Mouse (Mus musculus) A20 (cell line): ENCODE data around the gene Smg7.

Source experiments
- DNase-seq: peaks from one replicate; pipeline ENCODE4 v3.0.0-alpha.2; 2011; ENCODE audit warnings: low read depth, low spot score

Gene Smg7

DNA sequence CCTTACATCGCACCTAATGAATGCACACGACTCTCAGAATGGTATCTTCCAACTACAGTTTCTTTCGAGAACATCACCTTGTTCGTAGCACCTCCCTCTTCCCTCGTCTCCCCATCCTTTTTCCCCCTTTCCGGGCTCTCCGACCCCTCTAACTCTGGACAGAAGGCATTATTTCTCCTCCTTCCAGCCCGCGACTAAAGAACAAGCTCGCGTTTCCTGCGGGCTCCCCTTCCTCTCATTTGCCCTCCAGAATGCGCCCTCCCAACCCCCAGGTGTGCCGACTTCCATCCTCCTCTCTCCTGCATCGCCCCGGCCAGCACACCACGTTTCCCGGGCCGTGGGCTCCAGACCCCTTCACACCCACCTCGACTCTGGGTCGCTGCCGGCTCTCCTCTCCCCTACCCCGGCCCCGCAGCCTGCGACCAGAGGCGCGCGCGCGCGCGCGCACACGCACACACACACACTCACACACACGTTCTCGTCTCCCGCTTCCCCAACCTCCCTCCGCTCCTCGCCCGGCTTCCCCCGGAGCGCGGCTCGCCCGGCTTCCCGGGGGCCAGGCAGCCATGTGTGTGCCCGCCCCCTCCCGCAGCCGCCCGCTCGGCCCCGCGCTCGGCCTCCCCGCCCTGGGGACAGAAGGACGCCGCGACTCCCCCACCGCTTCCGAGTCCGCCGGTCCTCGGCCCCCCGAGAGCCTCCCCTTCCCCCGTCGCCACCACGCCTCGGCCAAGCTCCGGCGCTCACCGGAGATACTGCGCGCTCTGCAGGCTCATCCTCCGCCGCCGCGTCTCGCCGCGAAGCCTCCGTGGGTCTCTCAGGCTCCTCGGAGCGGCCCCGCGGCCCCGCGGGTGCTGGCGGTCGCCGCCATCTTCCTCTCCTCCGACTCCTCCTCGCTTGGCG, at the start of gene Smg7:
TSS of gene Smg7 (minus strand) at position 882 of the 900 bp plus-strand sequence.
- DNase-seq = no peak

DNA sequence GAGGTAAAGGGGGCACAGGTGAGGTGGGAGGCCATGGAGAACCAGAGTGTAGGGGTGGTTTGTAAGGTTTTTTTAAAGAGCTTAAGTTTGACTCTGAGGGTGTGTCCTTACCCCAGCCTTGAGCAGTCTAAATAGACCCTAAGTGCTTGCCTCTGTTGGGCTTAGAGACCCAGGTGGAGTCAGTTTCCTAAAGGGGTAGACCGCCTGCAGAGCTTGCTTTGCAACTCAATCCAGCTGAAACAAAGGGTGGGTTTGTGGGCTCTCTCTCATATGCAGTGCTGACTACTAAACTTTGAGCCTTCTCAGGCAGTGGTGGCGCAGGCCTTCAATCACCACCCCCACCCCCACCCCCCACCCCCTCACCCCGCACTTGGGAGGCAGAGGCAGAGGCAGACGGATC, 40.5 kb upstream of the Smg7 start:
- no peak for DNase-seq

DNA sequence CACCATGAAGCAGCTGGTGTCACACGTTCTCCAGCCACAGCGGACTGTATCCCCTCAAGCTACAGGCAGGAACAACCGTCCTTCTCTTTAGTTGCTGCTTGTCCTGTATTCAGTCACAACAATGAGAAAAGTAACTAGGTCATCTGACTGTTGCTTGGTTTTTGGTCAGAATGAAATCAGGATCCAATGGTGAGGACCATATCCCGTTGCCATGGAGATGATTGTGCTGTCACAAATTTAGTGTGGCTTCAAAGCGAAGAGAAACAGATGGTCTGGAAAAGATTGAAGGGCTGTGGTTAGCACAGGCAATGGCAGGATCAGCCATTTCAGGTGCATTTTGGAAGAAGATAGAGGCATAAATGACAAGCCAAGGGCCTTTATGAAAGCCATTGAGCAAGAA, 33.9 kb upstream of the Smg7 start:
- DNase-seq = no peak

DNA sequence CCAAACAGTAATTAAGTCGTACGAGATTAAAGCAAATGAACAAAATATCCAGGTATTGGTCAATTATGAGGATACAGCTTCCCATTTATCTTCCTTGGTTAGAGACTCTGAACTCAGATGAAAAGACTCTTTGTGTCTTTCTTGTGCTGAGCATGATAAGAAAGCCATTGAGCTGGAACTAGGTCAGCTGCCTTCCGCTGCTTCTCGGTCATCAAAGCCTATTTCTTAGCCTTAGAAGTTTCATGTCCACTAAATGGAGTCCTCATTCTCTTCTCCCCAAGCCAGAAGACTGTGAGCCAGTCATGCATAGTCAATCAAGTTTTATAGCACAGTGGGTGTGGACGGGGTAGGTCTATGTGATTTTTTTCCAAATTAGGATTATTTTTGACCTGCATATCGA, 33.0 kb upstream of the Smg7 start:
- no peak for DNase-seq

DNA sequence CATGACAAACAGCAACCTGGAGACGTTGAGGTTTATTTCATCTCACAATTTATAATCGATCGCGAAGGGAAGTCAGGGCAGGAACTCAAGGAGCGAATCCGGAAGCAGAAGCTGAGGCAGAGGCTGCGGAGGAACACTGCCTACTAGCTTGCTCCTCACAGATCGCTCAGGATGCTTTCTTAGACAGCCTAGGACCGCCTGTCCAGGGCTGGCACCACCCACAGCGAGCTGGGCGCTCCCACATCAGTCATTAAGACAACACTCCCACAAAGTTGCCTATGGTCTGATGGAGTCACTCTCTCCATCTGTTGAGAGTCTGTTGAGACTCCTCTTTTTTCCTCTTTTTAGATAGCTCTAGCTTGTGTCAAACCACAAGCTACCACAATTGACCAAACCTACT, 31.5 kb upstream of the Smg7 start:
- DNase-seq = no peak

DNA sequence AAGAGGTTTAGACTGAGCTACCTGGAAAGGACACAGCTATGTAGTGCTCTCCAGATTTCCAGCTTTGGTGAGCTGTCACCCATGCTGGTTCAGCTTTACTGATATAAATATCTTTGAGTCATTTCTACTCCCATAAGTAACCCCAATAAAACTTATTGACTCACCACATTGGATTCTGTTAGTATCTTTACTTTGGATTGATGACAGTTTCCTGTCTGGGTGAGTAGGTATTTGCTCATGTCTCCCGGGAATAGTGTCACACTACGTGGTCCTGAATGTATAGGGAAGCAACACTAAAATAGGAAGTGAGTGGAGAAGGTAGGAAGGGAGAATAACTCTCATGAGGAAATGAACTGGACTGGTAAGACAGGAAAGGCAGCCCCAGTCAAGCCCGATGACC, 19.3 kb upstream of the Smg7 start:
- DNase-seq = no peak

GRCm38 (mm10) chr1:152917626-152918025, 15.2 kb upstream of the Smg7 start:
- DNase-seq = no peak

DNA sequence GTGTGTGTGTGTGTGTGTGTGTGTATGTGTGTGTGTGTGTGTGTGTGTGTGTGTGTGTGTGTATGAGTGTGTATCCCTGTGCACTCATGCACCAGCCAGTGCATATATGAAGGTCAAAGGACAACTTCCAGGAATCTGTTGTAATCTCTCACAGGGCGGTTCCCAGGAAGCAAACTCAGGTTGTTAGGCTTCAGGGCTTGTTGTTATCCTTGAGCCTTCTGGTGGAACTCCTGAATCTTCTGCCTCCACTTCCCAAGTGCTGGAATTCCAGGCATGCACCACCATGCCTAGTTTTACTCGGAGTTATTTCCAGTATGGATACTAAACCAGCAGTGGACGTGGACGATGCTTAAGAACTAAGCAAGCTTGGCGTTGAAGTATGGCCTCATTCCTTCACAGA, 14.5 kb upstream of the Smg7 start:
- DNase-seq = no peak

GRCm38 (mm10) chr1:152915766-152916165, 13.3 kb upstream of the Smg7 start:
- DNase-seq = no peak

DNA sequence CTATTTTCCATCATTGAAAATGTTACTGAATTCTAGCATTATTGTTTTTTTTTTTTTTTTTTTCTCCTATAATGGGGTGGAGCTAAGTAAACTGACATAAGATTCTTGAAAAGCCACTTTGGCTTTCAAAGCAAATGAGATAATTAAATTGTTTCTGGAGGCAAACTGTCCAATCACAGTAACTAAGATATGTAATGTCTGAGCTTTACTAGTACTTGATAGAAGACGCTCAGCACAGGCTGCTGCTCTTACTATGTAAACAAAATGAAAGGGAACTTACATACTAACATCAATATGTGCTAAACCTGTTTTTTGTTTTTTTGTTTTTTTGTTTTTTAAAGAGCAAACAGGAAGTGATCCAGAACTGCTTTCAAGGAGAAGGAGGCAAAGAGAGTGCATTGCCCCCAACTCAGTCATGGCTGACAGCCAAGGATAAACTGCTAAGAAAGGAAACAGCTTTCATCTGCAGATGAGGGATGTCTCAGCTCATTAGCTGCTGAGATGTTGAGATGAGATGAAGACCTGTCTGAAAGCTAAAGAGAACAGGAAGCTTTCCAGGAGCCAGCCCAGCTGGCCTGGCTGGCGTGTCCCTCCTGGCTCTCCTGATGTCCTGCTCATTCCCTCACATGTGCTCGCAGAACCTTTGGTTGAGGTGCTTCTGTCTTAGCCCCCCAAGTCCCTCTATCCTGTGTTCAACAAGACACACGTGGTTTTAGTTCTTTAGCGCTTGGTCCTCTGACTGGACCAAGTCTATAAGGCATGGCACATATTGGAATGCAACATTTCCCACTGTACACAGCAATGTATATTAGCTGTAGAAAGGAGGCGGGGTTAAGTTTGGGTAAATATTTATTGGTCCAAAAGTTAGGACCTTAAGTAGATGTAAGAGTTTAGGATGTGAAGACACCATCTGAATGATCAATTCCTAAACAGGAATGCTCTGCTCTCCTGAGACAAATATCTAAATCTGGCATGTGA, 11.3 kb upstream of the Smg7 start:
- DNase-seq = no peak

DNA sequence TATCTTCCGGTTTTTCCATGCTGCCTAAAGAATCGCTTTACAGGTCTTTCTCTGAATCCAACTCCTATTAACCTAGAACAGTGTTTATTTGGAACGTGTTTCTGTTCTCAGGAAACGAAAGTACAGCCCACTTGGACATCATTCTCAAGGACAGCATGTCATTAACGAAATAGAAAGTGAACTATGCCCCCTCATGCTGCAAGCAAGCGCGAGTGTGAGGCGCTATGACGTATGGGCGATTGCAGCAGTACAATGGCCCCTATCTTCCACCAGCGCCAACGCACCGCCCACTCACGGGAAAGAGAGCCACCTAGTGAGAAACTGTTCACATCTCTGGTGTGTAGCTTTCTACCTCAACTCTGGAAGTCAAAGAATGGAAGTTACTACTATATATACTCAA, 2.0 kb upstream of the Smg7 start:
- peak; percentile 93 for DNase-seq

DNA sequence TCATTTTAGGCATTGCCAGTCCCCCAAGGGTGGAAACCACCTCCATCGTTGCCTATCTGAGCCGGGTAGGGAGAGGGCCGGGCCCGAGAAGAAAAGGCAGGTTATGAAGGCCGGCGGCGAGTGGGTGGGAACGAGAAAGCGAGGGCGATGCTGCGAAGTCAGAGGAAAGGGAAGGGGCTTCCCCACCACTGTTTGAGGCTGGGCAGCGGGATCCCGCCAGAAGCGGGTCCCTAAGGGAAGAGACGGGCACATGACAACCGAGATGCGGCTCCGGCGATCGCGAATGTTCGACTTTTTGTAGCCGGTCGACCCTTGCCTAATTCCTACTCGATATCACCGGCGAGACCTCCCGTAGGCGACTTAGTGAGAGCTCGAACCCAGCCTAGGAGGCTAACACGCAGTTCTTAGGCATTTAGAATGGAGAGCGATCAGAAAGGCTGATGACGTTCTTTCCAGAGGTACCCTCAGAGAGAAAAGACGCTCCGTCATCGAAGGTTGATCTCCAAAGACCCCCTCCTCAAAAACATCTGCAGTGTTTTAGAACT, 1.2 kb upstream of the Smg7 start:
- DNase-seq = peak; percentile 86

GRCm38 (mm10) chr1:152902665-152903516, 445 bp upstream of the Smg7 start:
- peak; percentile 99 for DNase-seq

DNA sequence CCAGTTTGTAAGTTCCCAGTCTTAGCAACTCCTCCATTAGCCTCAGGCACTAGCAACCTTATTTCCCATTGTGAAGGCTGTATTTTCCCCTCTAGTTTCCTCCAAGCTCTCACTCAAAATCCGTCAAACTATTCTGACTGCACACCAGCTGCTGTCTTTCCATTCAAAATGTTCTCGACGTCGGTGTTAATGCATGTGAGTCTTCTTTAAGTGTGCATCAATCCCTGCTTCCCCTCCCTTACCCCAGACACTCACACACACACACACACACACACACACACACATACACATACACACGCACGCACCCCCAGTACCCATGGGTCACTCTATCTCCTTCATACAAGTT, 1.1 kb downstream of the Smg7 start:
- DNase-seq = no peak

GRCm38 (mm10) chr1:152888086-152888485, 14.4 kb downstream of the Smg7 start:
- peak; percentile 24 for DNase-seq

DNA sequence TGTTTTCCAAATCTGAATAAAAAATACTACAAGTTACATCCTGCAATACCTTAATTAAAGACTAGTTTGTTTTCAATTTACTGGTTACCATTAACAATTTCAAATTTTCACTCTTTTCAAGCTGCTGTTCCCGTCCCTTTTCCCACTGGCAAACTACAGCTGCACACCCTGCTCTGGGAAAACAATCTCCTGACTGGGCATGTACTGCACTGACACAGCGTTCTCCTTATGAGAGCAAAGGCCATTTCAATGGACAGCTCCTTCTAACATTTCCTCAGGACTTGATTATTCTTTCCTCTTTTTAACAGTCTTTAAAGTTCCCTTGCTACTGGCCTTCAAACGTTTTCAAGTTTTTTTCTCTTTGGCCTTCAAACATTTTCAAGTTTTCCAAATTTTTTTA, 31.4 kb downstream of the Smg7 start:
- no peak for DNase-seq

DNA sequence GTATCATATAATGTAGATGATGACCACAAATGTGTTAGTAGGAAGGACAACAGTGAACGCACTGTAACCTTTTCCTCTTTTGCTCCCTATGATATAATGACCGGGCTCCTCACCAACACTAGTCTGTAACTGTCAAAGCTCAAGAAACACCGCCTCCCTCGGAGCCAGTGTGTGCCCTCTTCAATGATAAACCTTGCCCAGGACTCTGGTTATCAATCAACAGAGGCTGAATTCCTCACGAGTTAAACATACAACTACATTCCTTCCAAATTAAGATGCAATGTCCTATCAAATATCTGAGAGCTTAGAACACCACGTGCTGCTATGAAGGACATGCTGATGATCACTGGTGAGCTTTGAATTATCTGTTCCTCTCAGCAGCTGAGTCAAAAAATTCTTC, 32.5 kb downstream of the Smg7 start:
- DNase-seq = no peak

DNA sequence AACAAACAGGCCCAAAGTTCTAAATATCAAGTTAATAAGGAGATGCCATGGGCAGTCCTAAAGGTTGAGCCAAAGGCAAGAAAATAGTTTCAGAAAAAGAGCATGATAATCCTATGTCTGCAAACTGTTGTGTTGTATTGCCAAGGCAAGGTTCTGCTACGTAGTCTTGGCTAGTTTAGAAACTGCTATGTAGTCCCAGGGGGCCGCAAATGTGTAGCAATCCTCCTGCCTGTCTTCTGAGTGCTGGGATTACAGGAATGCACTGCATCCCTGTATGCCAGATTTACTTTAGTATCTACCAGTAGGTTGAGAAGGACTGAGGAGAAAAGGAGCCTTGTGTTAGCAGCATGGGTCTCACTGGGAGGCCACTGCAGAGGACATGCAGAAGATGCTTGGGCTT, 55.6 kb downstream of the Smg7 start:
- no peak for DNase-seq

GRCm38 (mm10) chr1:152845211-152845730, 57.2 kb downstream of the Smg7 start:
- no peak for DNase-seq

DNA sequence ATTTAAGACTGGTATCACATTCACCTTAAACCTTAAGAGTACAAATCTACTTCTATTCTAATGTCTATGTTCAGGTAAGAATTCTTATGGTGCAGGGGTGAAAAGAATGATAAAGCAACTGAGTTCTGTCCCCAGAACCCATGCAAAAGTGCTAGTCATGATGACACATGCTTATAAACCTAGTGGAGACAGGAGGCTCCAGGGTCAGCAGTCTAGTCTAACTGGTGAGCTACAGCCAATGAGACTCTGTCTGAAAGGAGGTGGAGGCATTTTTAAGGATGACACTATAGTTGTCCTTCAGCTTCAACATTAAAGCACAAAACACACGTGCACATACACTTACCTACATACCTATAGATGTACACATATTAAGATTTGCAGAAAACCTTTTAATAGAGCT, 57.8 kb downstream of the Smg7 start:
- no peak for DNase-seq

GRCm38 (mm10) chr1:152841057-152841456, 61.4 kb downstream of the Smg7 start:
- no peak for DNase-seq
